Mouse (Mus musculus) liver, adult 2 months (tissue): ENCODE measurements around the gene Gjd3.

Experiments
- CTCF ChIP-seq: fragments of 200-500 bp; IDR thresholded peaks from 2 replicates; pipeline ENCODE4 v1.5.1; 2011; ENCODE audit warnings: low read depth, low read length, control low read depth
- POLR2A ChIP-seq: fragments of 200-500 bp; IDR thresholded peaks from 2 replicates; pipeline ENCODE4 v1.6.1; 2011; ENCODE audit warnings: low read length, control low read depth; ENCODE audit not compliant: insufficient read depth; ENCODE audit errors: extremely low read depth

GRCm38 (mm10) chr11:98985542-98985941, 2.7 kb upstream of the Gjd3 start:
- TF ChIP-seq POLR2A (no peak), CTCF (no peak)
